Mouse (Mus musculus) cerebellum, postnatal 25 days (tissue): ENCODE measurements around the gene Echs1.
"Not testable (repeated sequence)": the region's sequence is repeated elsewhere in the genome, so short reads cannot be mapped to it uniquely, and the experiment has no call there.

ENCODE experiments used
- DNase-seq, 2 experiments: peaks; one replicate each; pipeline ENCODE4 v3.0.0; 2021; ENCODE audit warnings: mixed read lengths in 2 of 2

Gene Echs1

DNA sequence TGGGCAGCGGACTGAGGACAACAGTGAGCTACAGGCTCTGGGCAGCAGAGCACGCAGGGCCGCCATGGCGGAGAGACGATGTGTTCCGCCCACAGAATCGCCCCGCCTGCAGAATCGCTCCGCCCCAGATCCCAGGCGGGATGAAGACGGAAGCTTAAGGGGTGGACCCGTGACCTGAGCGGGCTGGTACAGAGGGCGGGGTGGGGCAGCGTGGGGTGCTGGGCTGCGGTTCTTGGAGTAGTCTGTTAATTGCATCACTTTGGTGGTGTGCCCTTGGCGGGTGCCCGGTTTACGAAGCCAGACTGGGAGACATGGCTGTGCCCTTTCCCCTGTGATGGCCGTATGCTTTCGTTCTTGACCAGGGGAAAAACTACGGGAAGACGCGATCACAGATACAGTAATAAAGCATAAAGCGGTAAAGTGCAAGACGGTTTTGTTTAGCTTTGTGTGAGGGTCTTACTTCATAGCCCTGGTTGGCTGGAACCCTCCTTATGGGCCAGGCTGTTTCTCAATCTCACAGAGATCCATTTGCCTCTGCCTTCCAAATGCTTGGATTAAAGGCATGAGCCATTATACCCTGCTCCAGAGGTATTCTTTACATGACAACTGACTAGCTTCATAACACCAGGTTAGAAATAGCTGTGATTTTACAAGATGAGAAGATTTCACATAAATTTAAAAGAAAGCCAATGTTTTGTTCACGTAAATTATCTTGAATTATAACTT is at the start of gene Echs1:
Gene Echs1, minus strand, starts transcription at position 148 of the 726 bp plus-strand sequence.
- DNase-seq = peak; percentile 86 to 92

DNA sequence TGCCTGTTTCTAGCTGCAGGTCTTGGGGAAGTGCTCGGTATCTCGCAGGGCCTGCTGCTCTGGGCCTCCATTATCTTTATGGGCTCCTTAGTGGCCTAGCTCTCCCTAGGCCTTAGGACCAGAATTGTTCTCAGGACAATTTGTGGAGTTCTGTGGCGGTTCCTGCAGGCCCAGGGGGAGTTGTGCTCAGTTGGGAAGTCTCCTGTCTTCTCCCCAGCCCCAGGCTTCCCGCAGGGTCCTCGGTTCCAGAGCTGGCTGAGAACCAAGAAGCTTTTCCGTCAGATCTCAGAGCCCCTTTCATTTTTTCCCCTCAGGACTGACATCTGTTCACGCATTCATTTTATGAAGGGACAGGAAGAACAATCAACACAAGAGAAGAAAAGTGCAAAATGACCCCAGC is 48.4 kb upstream of the Echs1 start, which contains the start of gene Olfr522:
Gene Olfr522, minus strand, starts transcription at position 101 of the 400 bp plus-strand sequence.
- DNase-seq = no peak

- DNase-seq = no peak
Observed at GRCm38 (mm10) chr7:140160363-140160762, 44.1 kb upstream of the Echs1 start.

DNA sequence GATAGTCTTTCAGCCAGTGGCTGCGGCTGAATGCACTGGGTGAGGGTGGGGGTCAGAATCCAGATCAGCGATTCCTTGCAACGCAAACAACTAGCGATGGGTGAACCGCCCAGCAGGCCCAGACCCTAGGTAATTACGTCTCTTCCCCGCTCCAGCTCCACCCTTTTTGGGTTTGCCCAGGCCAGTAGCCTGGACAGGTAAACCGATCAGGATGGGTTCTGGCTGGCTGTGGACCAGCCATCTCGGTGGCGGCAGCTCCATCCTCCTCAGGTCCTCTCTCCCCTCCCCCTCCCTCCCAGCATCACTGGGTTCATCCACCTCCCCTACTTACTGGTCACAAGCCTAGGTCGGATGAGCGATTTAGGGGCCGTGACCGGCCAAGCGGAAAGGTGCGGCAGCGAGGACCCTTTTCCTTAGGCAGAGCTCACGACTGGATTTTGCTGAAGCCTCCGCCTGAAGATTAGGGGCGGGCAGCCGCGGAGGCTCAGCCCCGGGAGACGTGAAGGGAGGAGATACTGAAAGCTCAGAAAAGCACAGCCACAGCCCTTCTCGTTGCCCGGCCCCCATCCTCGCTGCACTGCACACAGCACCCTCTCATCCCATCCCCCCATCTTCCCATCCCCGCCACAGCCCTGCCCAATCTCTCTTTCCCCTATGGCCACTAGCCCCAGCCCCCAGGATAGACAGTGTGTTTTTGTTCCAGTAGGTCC is 38.1 kb upstream of the Echs1 start, which contains the start of gene Sprn:
Gene Sprn, minus strand, starts transcription at position 660 of the 710 bp plus-strand sequence.
- peak; percentile 82 to 84 for DNase-seq

DNA sequence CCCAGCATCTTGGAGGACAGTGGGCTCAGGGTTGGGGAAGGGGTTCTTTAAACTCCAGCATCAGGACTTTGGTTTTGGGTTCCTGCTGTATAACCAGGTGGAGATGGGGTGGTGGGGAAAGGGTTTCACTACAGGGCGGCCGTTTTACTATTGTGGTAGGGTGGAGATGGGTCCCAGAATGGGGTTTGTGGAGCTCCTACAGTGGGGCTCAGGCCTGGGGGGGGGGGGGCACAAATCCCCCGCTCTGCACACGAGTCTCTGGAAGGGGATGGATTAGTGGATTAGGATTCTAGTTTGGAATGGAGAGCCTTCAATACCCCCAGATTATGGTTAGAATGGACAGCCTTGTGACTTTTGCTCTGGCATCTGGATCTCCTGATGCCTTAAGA is 37.5 kb upstream of the Echs1 start:
- DNase-seq = no peak

- DNase-seq = peak; percentile 75 to 79
Observed at GRCm38 (mm10) chr7:140153383-140153782, 37.1 kb upstream of the Echs1 start.

GRCm38 (mm10) chr7:140144550-140144949 is 28.3 kb upstream of the Echs1 start:
- peak in 1 of 2 experiments; percentile 19 for DNase-seq

- peak; percentile 72 to 84 for DNase-seq
Observed at GRCm38 (mm10) chr7:140141350-140141749, 25.1 kb upstream of the Echs1 start.

GRCm38 (mm10) chr7:140138021-140138310 is 21.7 kb upstream of the Echs1 start:
- no peak for DNase-seq

GRCm38 (mm10) chr7:140137135-140138020 is 21.1 kb upstream of the Echs1 start, which contains the start of gene Mtg1:
Mtg1 (plus strand) TSS chr7:140137564.
- DNase-seq = peak; percentile 98 to 99

DNA sequence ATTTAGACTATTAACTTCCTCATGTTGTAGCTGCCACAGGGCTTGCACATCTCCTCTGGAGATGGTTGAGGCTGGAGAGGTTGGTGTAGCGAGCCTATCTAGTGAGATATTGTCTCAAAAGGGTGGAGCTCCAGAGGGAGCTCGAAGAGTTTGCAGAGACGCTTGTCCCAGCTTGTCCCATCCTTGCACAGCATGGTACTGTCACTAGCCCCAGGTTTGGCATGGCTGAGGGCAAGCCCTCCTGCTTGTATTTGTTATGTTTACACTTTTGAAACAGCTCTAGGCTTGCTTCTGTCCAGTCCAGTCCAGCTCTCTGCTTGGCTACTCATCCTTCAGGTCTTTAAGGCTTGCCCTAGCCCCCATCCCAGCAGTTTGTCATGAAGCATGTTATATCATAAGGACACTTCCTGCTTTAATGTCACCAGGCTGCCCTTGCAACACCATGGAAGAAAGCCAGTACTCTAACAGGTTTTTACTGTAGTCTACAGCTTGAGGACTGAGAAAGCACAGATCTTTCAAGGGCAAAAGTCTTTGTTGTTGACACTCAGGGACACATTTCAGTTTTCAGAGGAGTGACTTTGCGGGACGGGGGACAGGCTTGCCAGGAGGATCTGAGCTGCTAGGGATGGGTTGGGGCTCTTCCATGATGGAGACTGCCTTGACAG is 19.0 kb upstream of the Echs1 start:
- DNase-seq = no peak

- DNase-seq = not testable (repeated sequence)
Observed at GRCm38 (mm10) chr7:140134033-140134432, 17.8 kb upstream of the Echs1 start.

DNA sequence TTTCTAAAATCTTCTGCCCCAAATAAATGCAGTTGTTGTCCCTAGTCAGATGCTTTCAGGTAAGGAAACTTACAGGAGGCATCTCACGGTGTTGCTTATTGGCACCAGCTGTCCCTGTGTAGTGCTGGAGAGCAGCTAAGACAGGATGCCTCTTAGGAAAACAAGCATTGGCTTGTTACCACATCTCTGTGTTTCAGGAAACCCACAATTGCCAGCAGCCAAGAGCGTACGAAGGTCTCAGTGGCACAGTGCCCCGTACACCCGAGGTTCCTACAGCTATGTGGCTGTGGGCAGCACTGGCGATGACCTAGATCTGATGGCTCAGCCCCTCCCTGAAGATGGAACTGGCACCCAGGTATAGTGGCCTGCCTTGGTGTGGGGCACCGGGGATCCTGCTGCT is 15.9 kb upstream of the Echs1 start:
- not testable (repeated sequence) for DNase-seq

DNA sequence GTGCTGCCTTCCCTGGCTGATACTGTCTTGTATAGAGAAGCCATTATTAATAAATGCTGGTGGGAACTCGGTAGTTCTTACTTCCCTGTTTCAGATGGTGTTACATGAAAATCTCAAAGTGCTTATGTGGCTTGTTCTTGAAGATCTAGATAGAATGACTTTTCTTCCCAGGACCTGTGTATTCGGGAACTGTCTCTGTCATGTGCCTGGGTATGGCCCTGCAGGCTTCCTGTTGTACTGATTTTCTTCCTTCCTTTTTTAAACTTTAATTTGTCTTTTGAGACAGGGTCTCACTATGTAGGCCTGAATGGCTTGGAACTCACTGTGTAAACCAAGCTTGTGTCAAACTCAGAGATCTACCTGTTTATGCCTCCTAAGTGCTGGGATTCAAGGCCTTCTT is 11.6 kb upstream of the Echs1 start:
- no peak for DNase-seq

DNA sequence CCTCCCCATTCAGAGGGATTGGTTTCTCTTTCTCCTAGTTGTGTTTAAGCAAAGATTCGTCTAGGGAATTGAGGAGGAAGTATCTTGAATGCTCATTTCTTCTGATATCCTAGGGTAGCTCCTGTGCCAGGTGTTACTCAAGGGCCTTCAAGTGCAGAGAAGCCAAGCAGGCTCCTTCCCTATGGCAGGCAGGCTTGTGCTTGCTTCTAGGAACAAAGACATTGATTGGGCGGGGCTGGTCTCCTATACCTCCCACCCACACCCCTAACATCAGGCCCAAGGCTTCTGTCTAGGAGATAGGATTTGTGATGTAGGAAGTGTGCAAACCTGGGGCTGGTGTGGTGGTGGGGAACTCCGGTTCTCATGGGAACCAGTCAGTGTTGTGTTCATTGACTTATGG is 10.7 kb upstream of the Echs1 start:
- DNase-seq = no peak

DNA sequence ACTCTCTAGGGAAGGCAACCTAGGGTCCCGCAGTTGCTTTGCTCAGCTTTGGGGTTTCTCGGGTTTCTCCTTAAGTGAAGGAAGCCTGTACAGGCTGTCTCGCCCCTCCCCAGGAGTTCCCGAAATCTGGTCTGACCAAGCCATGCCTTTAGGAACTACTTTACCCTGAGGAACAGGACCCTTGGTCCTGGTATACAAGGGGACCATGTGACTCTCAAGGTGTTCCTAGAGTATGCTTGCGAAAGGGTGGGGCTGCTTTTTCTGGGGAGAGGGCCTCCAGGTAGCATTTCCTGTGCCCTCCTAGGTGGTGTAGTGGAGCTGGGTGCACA is 9.7 kb upstream of the Echs1 start:
- DNase-seq = no peak

DNA sequence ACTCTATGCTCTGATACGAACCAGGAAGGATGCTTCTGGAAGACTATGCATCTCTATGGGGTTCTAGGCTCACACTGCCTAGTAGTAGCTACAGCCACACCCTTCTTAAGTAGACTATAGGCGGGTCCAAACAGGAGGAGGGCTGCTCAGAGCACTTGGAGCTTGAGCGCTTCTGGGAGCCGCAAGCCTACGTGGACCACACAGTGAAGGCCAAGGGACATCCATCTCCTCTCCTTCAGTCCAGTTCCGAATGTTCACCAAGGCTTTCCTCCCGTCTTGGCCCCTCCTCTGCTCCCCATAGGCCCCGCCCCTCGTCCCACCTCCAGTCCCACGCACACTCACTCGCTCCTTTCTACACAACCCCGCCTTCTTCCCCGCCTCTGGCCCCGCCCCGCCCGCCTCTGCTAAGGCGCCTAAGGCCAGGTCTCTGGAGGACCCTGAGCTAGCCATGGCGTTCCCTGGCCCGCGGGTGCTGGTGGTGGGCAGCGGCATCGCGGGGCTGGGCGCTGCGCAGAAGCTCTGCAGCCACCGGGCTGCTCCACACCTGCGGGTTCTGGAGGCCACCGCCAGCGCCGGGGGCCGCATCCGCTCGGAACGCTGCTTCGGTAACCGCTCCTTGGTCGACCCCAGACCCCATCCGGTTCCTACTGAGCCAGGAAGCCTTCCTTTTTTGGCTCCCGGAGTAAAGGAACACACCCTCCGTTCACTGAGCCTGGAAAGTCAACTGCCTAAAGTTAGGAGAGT is 9.2 kb upstream of the Echs1 start:
- peak; percentile 92 to 97 for DNase-seq

DNA sequence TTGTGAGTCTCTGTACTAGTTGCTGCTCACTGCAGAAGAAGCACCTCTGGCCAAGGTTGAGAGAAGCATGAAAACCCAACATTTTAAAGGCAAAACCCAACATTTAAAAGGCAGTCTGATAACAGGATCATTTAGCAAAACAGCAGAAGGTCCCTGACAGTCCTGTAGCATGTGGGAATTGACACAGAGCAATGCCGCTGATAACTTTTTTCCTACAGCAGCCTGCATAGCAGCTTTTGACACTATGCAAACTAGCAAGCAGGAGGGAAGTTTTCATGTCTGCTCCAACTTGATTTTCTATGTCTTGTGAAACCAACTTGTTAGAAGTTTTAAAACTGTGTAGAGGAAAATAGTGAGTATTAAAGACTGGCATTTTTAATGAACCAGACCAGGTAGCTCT is 8.1 kb upstream of the Echs1 start:
- no peak for DNase-seq

GRCm38 (mm10) chr7:140122765-140123164 is 6.5 kb upstream of the Echs1 start:
- DNase-seq = no peak

DNA sequence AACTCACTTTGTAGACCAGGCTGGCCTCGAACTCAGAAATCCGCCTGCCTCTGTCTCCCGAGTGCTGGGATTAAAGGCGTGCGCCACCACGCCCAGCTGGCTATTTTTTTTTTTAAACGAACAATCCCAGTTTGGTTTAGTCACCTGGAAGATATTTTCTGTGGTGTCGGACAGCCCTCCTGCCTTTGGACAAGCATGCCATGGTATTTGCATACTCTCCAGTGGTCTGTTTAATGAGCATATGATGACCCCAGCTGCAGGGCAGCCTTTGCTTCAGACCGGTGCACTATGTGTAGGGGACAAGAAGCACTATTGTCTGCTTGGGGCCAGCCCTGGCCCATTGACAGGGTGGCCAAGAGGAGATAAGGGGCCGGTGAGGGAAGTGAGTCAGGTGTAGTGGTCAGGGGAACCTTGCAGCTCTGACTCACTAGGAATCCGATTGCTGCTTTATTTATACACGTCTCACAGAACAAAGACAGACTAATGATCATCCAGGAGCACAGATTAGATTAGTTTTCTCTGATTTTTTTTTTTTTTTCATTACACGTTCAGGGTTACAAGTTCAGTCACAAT is 5.1 kb upstream of the Echs1 start:
- no peak for DNase-seq

DNA sequence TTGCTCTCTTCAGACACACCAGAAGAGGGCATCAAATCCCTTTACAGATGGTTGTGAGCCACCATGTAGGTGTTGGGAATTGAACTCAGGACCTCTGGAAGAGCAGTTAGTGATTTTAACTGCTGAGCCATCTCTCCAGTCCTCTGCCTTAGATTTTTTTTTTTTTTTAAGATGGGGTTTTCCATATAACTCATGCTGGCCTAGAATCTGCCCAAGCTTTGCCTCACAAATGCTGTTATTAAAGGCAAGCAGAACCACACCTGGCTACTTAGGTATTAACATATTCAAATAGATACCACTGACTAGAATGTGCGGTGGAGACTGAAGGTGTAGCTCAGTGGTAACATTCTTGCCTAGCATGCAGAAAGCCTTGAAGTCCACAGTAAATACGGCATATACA is 4.2 kb upstream of the Echs1 start:
- DNase-seq = no peak
